In the genomic region with DNA sequence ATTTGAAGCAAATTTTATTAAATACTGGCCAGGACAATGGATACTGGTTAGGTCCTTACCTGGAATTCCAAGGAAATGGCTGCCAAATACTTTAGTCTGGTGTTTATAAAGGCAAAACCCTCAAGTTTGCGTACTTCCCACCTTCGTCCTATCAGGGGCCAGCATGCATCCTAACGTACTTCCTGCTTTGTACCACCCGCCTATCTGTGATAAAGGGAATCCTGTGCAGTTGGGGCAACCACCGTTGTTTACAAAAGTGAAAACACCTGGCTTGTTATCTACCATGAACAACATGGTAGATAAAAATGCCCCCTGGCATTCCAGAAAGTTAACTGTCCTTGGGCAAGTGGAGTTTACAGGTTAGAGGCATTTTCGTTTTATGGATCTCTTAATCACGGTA, we compare ENCODE assay signal across 21 mouse cellular contexts.
A peak's percentile ranks its signal among the peaks of the same experiment; 100 is the strongest.
DNase-seq lines count a peak whose midpoint lies in the region; ATAC-seq and TF ChIP-seq lines count a peak whose summit lies in the region.
"Had no signal": no experiment of that assay in that cellular context is flagged by ENCODE, and none has a peak within 500 bp of the region (broad histone marks: within the 10 kb centered on the region; RNA-seq: fewer than 3 reads in every experiment).

No protein-coding gene starts in this region.

- H3K9me3 ChIP-seq in MEL (replicated peaks; ENCODE audit: insufficient read depth, low read length): no peaks in the 10 kb centered on the region
- H3K9me3 ChIP-seq in intestine, embryonic 14.5 days (ENCODE audit: control insufficient read depth, low read length): no peaks in the 10 kb centered on the region
- no peaks in the 10 kb centered on the region; the same call in 1 of the 2 replicates for H3K9me3 ChIP-seq in intestine, embryonic 16.5 days (ENCODE audit: control insufficient read depth, low read length)
- H3K9me3 ChIP-seq in forebrain, embryonic 15.5 days: no peaks in the 10 kb centered on the region
- H3K9me3 ChIP-seq: embryonic facial prominence, embryonic 10.5 days; embryonic facial prominence, embryonic 12.5 days; forebrain, embryonic 13.5 days had no signal

- no peak for TF ChIP-seq CTCF in MEL (IDR thresholded peaks at IDR 0.05 in 2 of 3, conservative IDR thresholded peaks at IDR 0.05 in 1 of 3; ENCODE audit: control insufficient read depth in 1 of 3, insufficient read depth in 1 of 3, low read depth in 2 of 3, low read length in 3 of 3, poor library complexity in 1 of 3, severe bottlenecking in 1 of 3)

- H3K79me2 ChIP-seq in MEL (ENCODE audit: control insufficient read depth, insufficient read depth, low read length, poor library complexity): no peaks in the 10 kb centered on the region

- no peak for DNase-seq in MEL (ENCODE audit: low read depth, low spot score)
- DNase-seq in intestine, embryonic 14.5 days (ENCODE audit: low spot score): no peak
- DNase-seq in large intestine, adult 2 months (ENCODE audit: low read depth, low spot score): peak; percentile 47
- no peak for DNase-seq in lung, postnatal 4 days
- DNase-seq in thymus, postnatal 0 days (ENCODE audit: low spot score): no peak
- DNase-seq: adrenal gland, adult 8-10 months; adrenal gland, postnatal 14 days; adrenal gland, postnatal 36 days; cerebellum, adult 11-12 months; cerebellum, adult 2 months; cerebellum, adult 9-10 months; cerebellum, postnatal 10 days; cerebellum, postnatal 25 days had no signal

- peak; percentile 58 for ATAC-seq in intestine, embryonic 14.5 days (replicated peaks; ENCODE audit: low FRiP score, low TSS enrichment, low read depth)
- peak; percentile 88 for ATAC-seq in intestine, embryonic 16.5 days
- no peak for ATAC-seq in forebrain, embryonic 15.5 days (replicated peaks)
- ATAC-seq: activated CD4-positive, CD25-positive, alpha-beta regulatory T cell, adult 4 months; forebrain, embryonic 13.5 days; forebrain, embryonic 16.5 days; Patski had no signal

- TF ChIP-seq POLR2A in MEL (IDR thresholded peaks at IDR 0.05; ENCODE audit: control insufficient read depth in 1 of 2, insufficient read depth in 1 of 2, low read depth in 1 of 2, low read length in 2 of 2, poor library complexity in 1 of 2): no peak

- peak in 1 of 2 experiments; percentile 25; a peak in 1 of 4 replicates for TF ChIP-seq EP300 in MEL (IDR thresholded peaks at IDR 0.05; ENCODE audit: low read depth in 1 of 2, low read length in 2 of 2)

- H3K27ac ChIP-seq in MEL (ENCODE audit: control insufficient read depth, low read depth, low read length): no peak overlapping the region
- H3K27ac ChIP-seq in intestine, embryonic 14.5 days (ENCODE audit: low read depth): no peak overlapping the region
- H3K27ac ChIP-seq in intestine, embryonic 16.5 days (ENCODE audit: low read length): no peak overlapping the region
- H3K27ac ChIP-seq in forebrain, embryonic 15.5 days (replicated peaks): no peak overlapping the region
- H3K27ac ChIP-seq: embryonic facial prominence, embryonic 10.5 days; embryonic facial prominence, embryonic 12.5 days; forebrain, embryonic 13.5 days had no signal

- H3K4me2 ChIP-seq in intestine, embryonic 14.5 days (ENCODE audit: low read length): no peak overlapping the region
- peak overlapping the region; percentile 13; the same call in 1 of the 2 replicates for H3K4me2 ChIP-seq in intestine, embryonic 16.5 days (ENCODE audit: low read depth, low read length)
- H3K4me2 ChIP-seq in forebrain, embryonic 15.5 days (replicated peaks): no peak overlapping the region
- H3K4me2 ChIP-seq: embryonic facial prominence, embryonic 12.5 days; forebrain, embryonic 13.5 days had no signal

- H3K4me3 ChIP-seq in MEL (ENCODE audit: control insufficient read depth in 1 of 2, insufficient read depth in 1 of 2, low read depth in 2 of 2, low read length in 2 of 2): no peak overlapping the region
- no peak overlapping the region for H3K4me3 ChIP-seq in intestine, embryonic 14.5 days (ENCODE audit: low read depth, low read length)
- H3K4me3 ChIP-seq in intestine, embryonic 16.5 days (ENCODE audit: low read length): 0 out of 2 replicates have a peak overlapping the region, but pooled peaks have one; percentile 5
- H3K4me3 ChIP-seq in forebrain, embryonic 15.5 days: no peak overlapping the region
- H3K4me3 ChIP-seq: embryonic facial prominence, embryonic 10.5 days; embryonic facial prominence, embryonic 12.5 days; forebrain, embryonic 13.5 days had no signal

- no peaks in the 10 kb centered on the region for H3K36me3 ChIP-seq in MEL (ENCODE audit: control insufficient read depth in 1 of 2, insufficient read depth in 2 of 2, low read length in 2 of 2)
- H3K36me3 ChIP-seq in intestine, embryonic 14.5 days (ENCODE audit: control insufficient read depth, insufficient read depth, low read length): no peaks in the 10 kb centered on the region
- no peaks in the 10 kb centered on the region for H3K36me3 ChIP-seq in intestine, embryonic 16.5 days (ENCODE audit: control insufficient read depth, insufficient read depth, low read length)
- no peaks in the 10 kb centered on the region for H3K36me3 ChIP-seq in forebrain, embryonic 15.5 days
- H3K36me3 ChIP-seq: embryonic facial prominence, embryonic 10.5 days; embryonic facial prominence, embryonic 12.5 days had no signal

- no peaks in the 10 kb centered on the region for H3K4me1 ChIP-seq in MEL (ENCODE audit: control insufficient read depth in 1 of 2, insufficient read depth in 2 of 2, low read length in 2 of 2)
- H3K4me1 ChIP-seq in intestine, embryonic 14.5 days (replicated peaks; ENCODE audit: control insufficient read depth, insufficient read depth, low read length): no peaks in the 10 kb centered on the region
- H3K4me1 ChIP-seq in intestine, embryonic 16.5 days (ENCODE audit: control insufficient read depth, insufficient read depth, low read length): no peaks in the 10 kb centered on the region
- no peaks in the 10 kb centered on the region for H3K4me1 ChIP-seq in forebrain, embryonic 15.5 days
- H3K4me1 ChIP-seq: embryonic facial prominence, embryonic 10.5 days; embryonic facial prominence, embryonic 12.5 days; forebrain, embryonic 13.5 days had no signal

- TF ChIP-seq RAD21 in MEL (IDR thresholded peaks at IDR 0.05; ENCODE audit: low read depth, low read length): no peak

- 67% methylated on average over 7 of the region's 7 CpGs for WGBS in intestine, embryonic 14.5 days
- WGBS in intestine, embryonic 16.5 days: 61% methylated on average over 7 of the region's 7 CpGs
- WGBS in large intestine, adult 2 months: 28% methylated on average over 7 of the region's 7 CpGs
- 90% methylated on average over 7 of the region's 7 CpGs for WGBS in forebrain, embryonic 15.5 days

- no peak overlapping the region for H3K9ac ChIP-seq in MEL (ENCODE audit: control insufficient read depth, low read depth, low read length, poor library complexity, severe bottlenecking)
- H3K9ac ChIP-seq in intestine, embryonic 14.5 days (ENCODE audit: low read length): no peak overlapping the region
- H3K9ac ChIP-seq in intestine, embryonic 16.5 days (ENCODE audit: low read depth, low read length): no peak overlapping the region
- H3K9ac ChIP-seq in forebrain, embryonic 15.5 days (replicated peaks): no peak overlapping the region
- H3K9ac ChIP-seq: embryonic facial prominence, embryonic 12.5 days; forebrain, embryonic 13.5 days had no signal

- H3K27me3 ChIP-seq in MEL (ENCODE audit: control insufficient read depth in 1 of 2, insufficient read depth in 2 of 2, low read length in 2 of 2): no peaks in the 10 kb centered on the region
- no peaks in the 10 kb centered on the region for H3K27me3 ChIP-seq in intestine, embryonic 14.5 days (replicated peaks; ENCODE audit: control insufficient read depth, insufficient read depth, low read length)
- H3K27me3 ChIP-seq in intestine, embryonic 16.5 days (replicated peaks; ENCODE audit: control insufficient read depth, insufficient read depth, low read length): no peaks in the 10 kb centered on the region
- H3K27me3 ChIP-seq in forebrain, embryonic 15.5 days: no peaks in the 10 kb centered on the region
- H3K27me3 ChIP-seq: embryonic facial prominence, embryonic 12.5 days; forebrain, embryonic 13.5 days; Patski had no signal

TF ChIP-seq in MEL, 35 proteins besides CTCF, POLR2A, EP300 and RAD21:
- TF ChIP-seq GABPA (IDR thresholded peaks at IDR 0.05; ENCODE audit: low read depth, low read length) (no peak), KAT2A (conservative IDR thresholded peaks at IDR 0.05; ENCODE audit: low read depth, low read length) (no peak), ZC3H11A (IDR thresholded peaks at IDR 0.05; ENCODE audit: low read depth, low read length) (no peak), TCF12 (IDR thresholded peaks at IDR 0.05; ENCODE audit: low read depth, low read length) (0 out of 2 replicates have a peak, but pooled peaks have one; percentile 9), GATA1 (IDR thresholded peaks at IDR 0.05; ENCODE audit: low read depth, low read length) (0 out of 2 replicates have a peak, but pooled peaks have one; percentile 15)
